Mouse (Mus musculus): ENCODE results near the gene Pnlip. TPM values are rescaled to one million over a fixed set of nuclear protein-coding genes. Genes with fewer than 3 reads are reported as not detected.

Pnlip gene
- not detected in 2 replicates for polyA plus RNA-seq (2016; fragmentation: Nextera tagmentation; extraction: Ambion mirVana)

DNA sequence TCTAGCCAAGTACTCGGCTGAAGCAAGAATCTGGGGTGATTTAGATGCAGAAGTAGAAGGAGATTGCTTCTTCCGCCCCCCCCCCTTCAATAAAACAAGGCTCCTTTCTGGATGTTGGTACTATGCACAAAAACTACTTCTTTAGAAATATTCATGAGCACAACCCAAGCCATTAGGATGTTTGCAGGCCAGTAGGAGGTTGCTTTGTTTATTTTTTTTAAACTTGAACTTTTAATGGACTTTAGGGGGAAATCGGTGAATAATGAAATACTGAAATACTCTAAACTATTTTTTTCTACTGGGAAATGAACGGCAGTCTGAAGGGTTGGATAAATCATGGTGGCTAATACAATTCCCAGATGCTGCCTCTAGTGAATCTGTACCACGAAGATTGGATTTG is at the start of gene Pnlip:
TSS of gene Pnlip (plus strand) at position 301 of the 400 bp plus-strand sequence.
- Histone ChIP-seq H3K27me3 (no peaks in the 10 kb centered on the region), H3K9me3 (no peaks in the 10 kb centered on the region), H3K4me2 (replicated peaks) (no peak within 1 kb of the TSS), H3K4me1 (no peaks in the 10 kb centered on the region), H3K9ac (replicated peaks) (no peak within 1 kb of the TSS), H3K36me3 (no peaks in the 10 kb centered on the region), H3K4me3 (no peak within 1 kb of the TSS), H3K27ac (replicated peaks) (no peak within 1 kb of the TSS)
- WGBS, result 82% methylated on average over 5 of the region's 5 CpGs
- ATAC-seq (ENCODE audit: low FRiP score, low read depth), result no peak

DNA sequence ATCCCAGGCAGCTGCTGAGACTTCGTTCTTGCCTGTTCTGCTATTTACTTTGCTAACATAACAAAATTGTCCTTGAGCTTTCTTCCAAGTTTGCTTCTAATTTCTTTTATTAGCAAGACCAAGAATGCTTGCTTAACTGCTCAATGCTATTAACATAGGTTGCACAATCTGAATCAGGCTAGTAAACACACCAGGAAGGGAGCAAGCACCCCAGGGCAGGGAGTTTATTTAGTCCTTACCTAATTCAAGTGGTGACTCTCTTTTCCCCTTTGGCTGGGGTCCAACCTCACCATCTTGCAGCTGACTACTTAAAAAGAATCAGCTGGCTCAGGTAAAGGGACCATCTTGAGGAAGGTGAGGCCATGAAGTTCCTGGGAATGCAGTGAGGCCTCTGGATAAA is 42.6 kb upstream of the Pnlip start:
- Histone ChIP-seq H3K27ac (replicated peaks) (no peak overlapping the region), H3K4me1 (no peaks in the 10 kb centered on the region), H3K27me3 (no peaks in the 10 kb centered on the region), H3K9me3 (no peaks in the 10 kb centered on the region), H3K9ac (replicated peaks) (no peak overlapping the region), H3K4me3 (no peak overlapping the region), H3K36me3 (no peaks in the 10 kb centered on the region), H3K4me2 (replicated peaks) (no peak overlapping the region)
- WGBS, result 73% methylated on average over 1 of the region's 1 CpGs
- no peak for ATAC-seq (ENCODE audit: low FRiP score, low read depth)

DNA sequence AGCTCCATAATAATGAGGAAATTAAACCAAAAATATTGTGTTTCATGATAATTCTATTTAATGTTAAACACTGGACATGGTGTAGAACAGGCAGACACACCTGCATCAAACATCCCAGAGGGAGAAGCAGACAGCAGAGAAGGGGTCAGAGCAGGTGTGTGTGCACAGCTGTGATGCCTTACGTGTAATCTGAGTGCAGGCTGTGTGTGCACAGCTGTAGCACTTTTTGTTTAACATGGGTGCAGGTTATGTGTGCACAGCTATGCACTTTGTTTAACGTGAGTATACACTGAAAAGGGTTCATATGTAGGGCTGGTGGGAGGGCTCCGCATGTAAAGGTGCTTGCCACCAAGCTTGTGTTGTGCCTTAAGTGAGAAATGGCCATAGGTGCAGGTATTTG is 39.6 kb upstream of the Pnlip start:
- Histone ChIP-seq H3K4me3 (no peak overlapping the region), H3K4me2 (replicated peaks) (no peak overlapping the region), H3K27me3 (no peaks in the 10 kb centered on the region), H3K9me3 (no peaks in the 10 kb centered on the region), H3K36me3 (no peaks in the 10 kb centered on the region), H3K27ac (replicated peaks) (no peak overlapping the region), H3K4me1 (no peaks in the 10 kb centered on the region), H3K9ac (replicated peaks) (no peak overlapping the region)
- WGBS, result 72% methylated on average over 3 of the region's 3 CpGs
- ATAC-seq (ENCODE audit: low FRiP score, low read depth), result no peak

DNA sequence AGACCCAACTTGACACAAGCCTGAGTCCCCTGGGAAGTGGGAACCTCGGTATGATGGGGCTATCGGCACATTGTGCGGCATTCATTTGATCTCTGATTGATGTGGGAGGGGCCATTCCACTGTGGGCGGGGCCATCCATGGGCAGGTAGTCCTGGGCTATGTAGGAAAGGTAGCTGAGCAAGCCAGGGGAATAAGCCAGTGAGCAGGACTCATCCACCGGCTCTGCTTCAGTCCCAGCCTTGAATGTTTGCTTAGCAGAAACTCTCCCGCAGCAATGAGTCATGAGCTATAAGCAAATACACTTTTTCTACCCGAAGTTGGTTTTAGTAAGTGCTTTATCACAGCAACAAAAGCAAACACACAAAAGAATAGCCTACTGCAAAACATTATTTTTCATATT is 35.7 kb upstream of the Pnlip start:
- no peak overlapping the region for H3K4me3 ChIP-seq
- H3K9ac ChIP-seq (replicated peaks), result no peak overlapping the region
- no peak overlapping the region for H3K4me2 ChIP-seq (replicated peaks)
- 82% methylated on average over 7 of the region's 7 CpGs for WGBS
- ATAC-seq (ENCODE audit: low FRiP score, low read depth), result no peak
- no peaks in the 10 kb centered on the region for H3K27me3 ChIP-seq
- H3K9me3 ChIP-seq, result no peaks in the 10 kb centered on the region
- no peak overlapping the region for H3K27ac ChIP-seq (replicated peaks)
- no peaks in the 10 kb centered on the region for H3K36me3 ChIP-seq
- H3K4me1 ChIP-seq, result no peaks in the 10 kb centered on the region

DNA sequence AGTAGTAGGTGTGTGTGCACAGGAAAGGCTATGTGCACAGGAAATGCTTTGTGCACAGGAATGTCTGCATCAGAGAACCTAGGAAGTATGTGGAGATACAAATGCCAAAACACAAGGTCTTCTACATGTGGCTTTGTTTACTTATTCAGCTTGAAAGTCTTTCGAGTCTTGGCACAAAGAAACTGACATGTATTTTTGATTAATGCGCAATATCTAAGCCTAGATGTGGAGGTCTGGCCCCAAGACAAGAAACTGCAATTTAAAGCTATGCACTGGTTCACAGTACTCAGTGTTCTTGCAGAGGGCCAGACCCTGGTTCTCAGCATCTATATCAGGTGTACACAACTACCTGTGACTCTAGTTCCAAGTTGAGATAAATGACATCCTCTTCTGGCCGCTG is 31.6 kb upstream of the Pnlip start:
- Histone ChIP-seq H3K4me2 (replicated peaks) (no peak overlapping the region), H3K36me3 (no peaks in the 10 kb centered on the region), H3K4me1 (no peaks in the 10 kb centered on the region), H3K27ac (replicated peaks) (no peak overlapping the region), H3K4me3 (no peak overlapping the region), H3K9me3 (no peaks in the 10 kb centered on the region), H3K27me3 (no peaks in the 10 kb centered on the region), H3K9ac (replicated peaks) (no peak overlapping the region)
- WGBS, result 91% methylated on average over 3 of the region's 3 CpGs
- ATAC-seq (ENCODE audit: low FRiP score, low read depth), result no peak

DNA sequence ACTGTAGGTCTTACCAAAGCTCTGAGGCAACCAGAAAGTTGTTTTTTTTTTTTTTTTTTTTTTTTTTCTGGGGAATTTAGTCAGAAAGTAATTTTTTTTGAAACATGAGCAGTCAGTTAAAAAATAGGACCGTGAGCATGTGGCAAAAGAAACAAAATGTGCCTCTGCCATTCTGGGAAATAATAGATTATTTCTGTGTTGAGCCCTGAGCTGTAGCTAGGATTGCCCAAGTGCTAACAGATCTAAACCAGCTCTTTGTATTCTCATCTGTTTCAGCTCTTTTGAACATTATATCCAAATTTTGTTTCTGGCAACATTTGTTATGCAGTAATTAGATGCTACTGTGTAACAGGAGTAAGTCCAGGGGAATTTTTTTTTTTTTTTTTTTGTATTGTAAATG is 30.7 kb upstream of the Pnlip start:
- Histone ChIP-seq H3K9me3 (no peaks in the 10 kb centered on the region), H3K4me2 (replicated peaks) (no peak overlapping the region), H3K9ac (replicated peaks) (no peak overlapping the region), H3K27ac (replicated peaks) (no peak overlapping the region), H3K36me3 (no peaks in the 10 kb centered on the region), H3K4me1 (no peaks in the 10 kb centered on the region), H3K27me3 (no peaks in the 10 kb centered on the region), H3K4me3 (no peak overlapping the region)
- ATAC-seq (ENCODE audit: low FRiP score, low read depth), result no peak
- WGBS, result 92% methylated on average over 1 of the region's 1 CpGs

DNA sequence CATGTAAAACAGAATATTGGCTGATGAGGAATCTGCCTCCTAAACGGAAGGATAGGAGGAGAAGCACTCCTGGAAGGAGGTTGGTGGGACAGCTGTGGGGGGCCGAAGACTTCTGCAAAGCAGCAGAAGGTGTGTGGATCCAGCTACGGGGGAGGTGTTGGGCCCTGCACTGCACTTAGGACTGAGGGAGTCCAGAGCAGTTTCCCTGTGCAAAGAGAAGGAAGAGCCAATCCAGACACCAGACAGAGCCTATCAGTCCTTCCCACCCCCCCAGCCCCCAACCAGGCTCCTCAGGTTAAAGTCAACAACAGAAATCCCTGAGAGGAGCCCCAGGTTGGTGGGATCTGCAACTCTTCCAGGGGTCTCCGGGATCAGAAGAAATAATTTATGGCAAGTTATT is 27.5 kb upstream of the Pnlip start:
- no peak for ATAC-seq (ENCODE audit: low FRiP score, low read depth)
- H3K9ac ChIP-seq (replicated peaks), result no peak overlapping the region
- H3K9me3 ChIP-seq, result no peaks in the 10 kb centered on the region
- no peak overlapping the region for H3K4me2 ChIP-seq (replicated peaks)
- no peaks in the 10 kb centered on the region for H3K36me3 ChIP-seq
- H3K4me3 ChIP-seq, result no peak overlapping the region
- H3K4me1 ChIP-seq, result no peaks in the 10 kb centered on the region; the same call in 1 of the 2 replicates
- 92% methylated on average over 4 of the region's 4 CpGs for WGBS
- no peaks in the 10 kb centered on the region for H3K27me3 ChIP-seq
- H3K27ac ChIP-seq (replicated peaks), result no peak overlapping the region

DNA sequence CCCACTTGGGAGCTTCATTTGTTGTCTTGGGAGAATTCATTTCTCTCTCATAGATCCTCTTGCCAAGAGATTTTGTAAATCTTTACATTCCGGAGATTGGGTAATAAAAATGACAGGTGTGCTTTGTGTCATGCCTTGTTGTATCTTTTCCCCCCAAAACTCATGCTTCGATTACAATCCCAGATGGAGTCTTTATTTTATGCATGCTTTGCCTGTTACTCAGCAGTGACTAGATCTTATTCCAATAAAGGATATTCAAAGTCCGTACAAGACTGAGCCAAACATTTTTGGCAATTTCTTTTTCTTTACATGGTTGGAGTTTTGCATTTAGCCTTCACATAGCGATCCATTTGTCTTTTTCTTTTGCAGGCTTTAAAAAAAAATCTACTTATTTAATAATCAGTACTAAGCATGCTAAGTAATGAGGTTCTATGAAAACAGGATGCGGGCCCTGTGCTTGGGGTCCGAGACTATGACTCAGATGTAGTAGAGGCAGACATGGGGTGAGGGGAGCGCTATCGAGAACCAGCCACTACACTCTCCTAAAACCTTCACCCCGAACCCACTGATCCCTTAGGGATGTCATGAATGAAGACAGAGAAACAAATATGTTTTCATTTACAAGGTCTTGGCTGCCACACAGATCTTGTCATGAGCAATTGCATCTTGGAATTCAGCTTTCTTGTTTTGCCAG is 26.9 kb upstream of the Pnlip start:
- Histone ChIP-seq H3K4me3 (no peak overlapping the region), H3K27ac (replicated peaks) (no peak overlapping the region), H3K9me3 (no peaks in the 10 kb centered on the region), H3K36me3 (no peaks in the 10 kb centered on the region), H3K4me2 (replicated peaks) (no peak overlapping the region), H3K4me1 (no peaks in the 10 kb centered on the region; the same call in 1 of the 2 replicates), H3K9ac (replicated peaks) (no peak overlapping the region), H3K27me3 (no peaks in the 10 kb centered on the region)
- no peak for ATAC-seq (ENCODE audit: low FRiP score, low read depth)
- 90% methylated on average over 9 of the region's 9 CpGs for WGBS

DNA sequence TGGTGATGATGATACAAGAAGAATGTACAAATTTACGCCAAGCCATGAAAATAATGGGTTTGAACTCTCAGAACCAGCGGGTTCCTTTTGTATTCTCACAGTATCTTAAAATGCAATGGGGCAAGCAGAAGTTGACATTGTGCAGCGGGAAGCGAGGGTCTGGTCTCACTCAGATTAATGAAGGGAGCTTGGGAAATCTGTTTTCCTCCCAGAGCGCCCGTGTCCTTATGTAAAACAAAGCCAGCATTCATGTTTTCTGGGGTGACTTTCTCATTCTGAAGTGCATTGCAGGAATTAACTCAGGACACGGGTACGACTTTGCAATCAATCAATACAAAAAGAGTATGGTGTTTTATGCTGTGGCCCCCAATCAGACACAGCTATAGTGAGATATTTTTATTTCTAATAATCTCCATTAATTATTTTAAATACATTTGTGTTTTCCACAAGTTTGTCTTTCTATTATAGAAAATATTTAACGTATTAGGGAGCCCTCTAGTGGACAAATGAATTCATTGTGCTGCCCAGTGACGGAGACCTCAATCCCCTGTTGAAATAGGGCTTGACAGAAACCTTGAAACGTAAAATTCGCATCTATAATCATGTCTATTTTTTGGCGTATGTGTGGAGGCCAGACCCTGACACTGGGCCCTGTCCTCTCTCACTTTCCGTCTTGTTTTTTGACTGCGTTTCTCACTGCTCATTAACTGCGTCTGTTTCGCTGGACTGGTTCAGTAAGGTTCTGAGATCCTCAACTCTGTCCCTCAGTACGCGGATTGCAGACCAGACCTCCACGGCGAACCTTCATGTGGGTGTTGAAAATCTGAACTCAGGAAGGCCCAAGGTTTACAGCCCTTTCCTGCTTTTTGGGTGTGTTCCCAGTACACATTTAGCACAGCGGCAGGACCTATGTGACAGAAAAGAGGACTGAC is 24.6 kb upstream of the Pnlip start:
- H3K4me1 ChIP-seq, result no peaks in the 10 kb centered on the region; the same call in 1 of the 2 replicates
- 51% methylated on average over 22 of the region's 22 CpGs for WGBS
- no peaks in the 10 kb centered on the region for H3K9me3 ChIP-seq
- H3K4me2 ChIP-seq (replicated peaks), result no peak overlapping the region
- H3K27ac ChIP-seq (replicated peaks), result no peak overlapping the region
- no peaks in the 10 kb centered on the region for H3K27me3 ChIP-seq
- no peak for ATAC-seq (ENCODE audit: low FRiP score, low read depth)
- H3K9ac ChIP-seq (replicated peaks), result no peak overlapping the region
- H3K36me3 ChIP-seq, result no peaks in the 10 kb centered on the region
- no peak overlapping the region for H3K4me3 ChIP-seq

DNA sequence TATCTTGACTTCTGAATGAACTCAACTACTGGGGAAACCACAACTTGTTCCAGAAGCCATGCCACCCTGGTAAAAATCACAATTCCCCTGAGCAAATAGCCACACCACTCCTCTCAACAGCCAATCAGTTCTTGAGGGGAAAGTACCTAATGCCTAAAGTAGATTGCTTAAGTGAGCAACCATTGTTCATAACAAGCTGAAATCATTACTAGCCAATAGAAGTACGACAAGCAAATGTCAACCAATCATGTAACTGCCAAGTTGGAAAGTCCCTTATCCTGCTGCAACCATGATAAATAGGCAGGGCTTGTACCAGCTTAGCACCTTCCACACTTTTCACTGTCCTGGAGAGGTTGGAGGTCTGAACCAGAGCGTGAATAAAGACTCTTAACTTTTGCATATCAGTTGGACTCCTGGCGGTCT is 22.9 kb upstream of the Pnlip start:
- H3K9me3 ChIP-seq, result no peaks in the 10 kb centered on the region
- no peaks in the 10 kb centered on the region for H3K36me3 ChIP-seq
- no peak overlapping the region for H3K4me3 ChIP-seq
- H3K9ac ChIP-seq (replicated peaks), result no peak overlapping the region
- H3K27ac ChIP-seq (replicated peaks), result no peak overlapping the region
- 87% methylated on average over 3 of the region's 3 CpGs for WGBS
- H3K4me1 ChIP-seq, result no peaks in the 10 kb centered on the region; the same call in 1 of the 2 replicates
- H3K27me3 ChIP-seq, result no peaks in the 10 kb centered on the region
- ATAC-seq (ENCODE audit: low FRiP score, low read depth), result no peak
- H3K4me2 ChIP-seq (replicated peaks), result no peak overlapping the region

DNA sequence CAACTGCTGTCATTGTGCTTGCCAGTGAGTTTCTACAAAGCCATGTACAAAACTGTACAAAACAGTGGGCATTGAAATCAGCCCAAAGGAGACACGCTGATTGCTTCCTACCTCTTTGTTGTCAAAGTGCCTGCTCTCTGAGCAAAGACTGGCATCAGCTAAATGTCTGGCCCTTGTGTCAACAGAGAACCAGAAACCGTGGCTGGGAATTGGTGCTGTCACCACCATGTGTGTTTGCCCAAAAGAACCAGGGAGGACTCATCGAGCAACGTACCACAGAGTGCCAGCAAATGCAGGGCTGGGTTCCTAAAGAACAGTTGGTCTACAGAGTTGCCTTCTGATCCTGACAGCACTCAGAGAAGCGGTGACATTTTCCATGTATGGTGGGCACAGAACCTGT is 2.3 kb upstream of the Pnlip start:
- no peak overlapping the region for H3K4me3 ChIP-seq
- H3K27ac ChIP-seq (replicated peaks), result no peak overlapping the region
- no peaks in the 10 kb centered on the region for H3K27me3 ChIP-seq
- ATAC-seq (ENCODE audit: low FRiP score, low read depth), result no peak
- no peaks in the 10 kb centered on the region for H3K9me3 ChIP-seq
- no peak overlapping the region for H3K9ac ChIP-seq (replicated peaks)
- H3K36me3 ChIP-seq, result no peaks in the 10 kb centered on the region
- no peaks in the 10 kb centered on the region for H3K4me1 ChIP-seq
- H3K4me2 ChIP-seq (replicated peaks), result no peak overlapping the region
- 89% methylated on average over 5 of the region's 5 CpGs for WGBS

DNA sequence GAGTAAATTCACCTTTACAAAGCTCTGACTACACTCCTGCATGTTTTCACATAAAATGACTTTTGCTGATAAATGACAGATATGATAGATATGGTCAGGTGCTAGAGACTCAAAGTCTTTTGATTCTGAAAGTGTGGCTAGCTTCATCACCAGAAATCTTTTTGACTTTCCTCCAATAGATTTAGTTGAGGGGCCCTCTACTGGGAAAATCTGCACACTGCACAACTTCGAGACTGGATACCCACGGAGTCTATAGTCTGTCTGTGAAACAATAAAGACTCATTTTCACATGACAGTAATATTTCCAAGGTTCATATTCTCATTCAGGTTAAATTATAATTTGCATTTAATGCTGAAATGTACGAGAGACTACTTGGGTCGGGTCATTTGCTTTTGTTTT is 9.8 kb downstream of the Pnlip start:
- ATAC-seq (ENCODE audit: low FRiP score, low read depth), result no peak
- Histone ChIP-seq H3K4me3 (no peak overlapping the region), H3K4me2 (replicated peaks) (no peak overlapping the region), H3K27me3 (no peaks in the 10 kb centered on the region), H3K9ac (replicated peaks) (no peak overlapping the region), H3K4me1 (no peaks in the 10 kb centered on the region), H3K9me3 (no peaks in the 10 kb centered on the region), H3K36me3 (no peaks in the 10 kb centered on the region), H3K27ac (replicated peaks) (no peak overlapping the region)
- 67% methylated on average over 4 of the region's 4 CpGs for WGBS
